Mouse (Mus musculus): ENCODE measurements around the gene Tmem176a.

- TF ChIP-seq POLR2A (IDR thresholded peaks at IDR 0.05; ENCODE audit: extremely low read depth, insufficient read depth, low read length) (no peak), CTCF (IDR thresholded peaks at IDR 0.05; ENCODE audit: low read depth, low read length) (no peak)
Measured at GRCm38 (mm10) chr6:48840371-48840969, at the start of gene Tmem176a.
